Mouse (Mus musculus) megakaryocyte, embryonic 14.5 days (primary cell): ENCODE measurements around the gene Tbcd. TPM values are rescaled to one million over a fixed set of nuclear protein-coding genes. Genes with fewer than 3 reads are reported as not detected.

Experiments
- H3K27me3 ChIP-seq: replicated peaks from 2 replicates; pipeline ENCODE3; 2012; ENCODE audit warnings: inconsistent platforms
- H3K36me3 ChIP-seq: replicated peaks from 2 replicates; pipeline ENCODE3; 2012; ENCODE audit warnings: low read length, inconsistent platforms, mixed read lengths
- H3K4me1 ChIP-seq: 2 replicates; pipeline ENCODE4 v1.6.1; 2012; ENCODE audit warnings: inconsistent platforms
- H3K4me3 ChIP-seq: replicated peaks from 2 replicates; pipeline ENCODE3; 2012; ENCODE audit warnings: moderate library complexity, mild to moderate bottlenecking, inconsistent platforms
- H3K9me3 ChIP-seq: 2 replicates; pipeline ENCODE4 v1.6.1; 2012; ENCODE audit warnings: inconsistent platforms
- FLI1 ChIP-seq: IDR thresholded peaks from 2 replicates; pipeline ENCODE4 v1.6.1; 2012; ENCODE audit warnings: low read length, inconsistent platforms, mixed read lengths
- GATA1 ChIP-seq: IDR thresholded peaks from 3 replicates; pipeline ENCODE4 v1.6.1; 2012; ENCODE audit warnings: mixed read lengths, low read length, inconsistent platforms, borderline replicate concordance
- polyA plus RNA-seq: library from polyadenylated mRNA; stranded (reverse); fragments of >175 nt; gene quantifications from 2 replicates; pipeline ENCODE4 v1.2.3, GENCODE M21; 2012; ENCODE audit warnings: low replicate concordance; ENCODE audit not compliant: insufficient read depth

Gene Tbcd
- polyA plus RNA-seq, 1 experiment, result 3.3 TPM

- Histone ChIP-seq H3K4me3 (no peak overlapping the region), H3K9me3 (no peaks in the 10 kb centered on the region), H3K27me3 (peaks cover 4% of the 10 kb centered on the region), H3K36me3 (peaks cover 28% of the 10 kb centered on the region), H3K4me1 (peaks cover 36% of the 10 kb centered on the region)
- no peak for TF ChIP-seq FLI1
- no peak for TF ChIP-seq GATA1
Measured at GRCm38 (mm10) chr11:121433397-121433796, 18.4 kb upstream of the Tbcd start.

- H3K27me3 ChIP-seq, result peaks cover 4% of the 10 kb centered on the region
- H3K4me1 ChIP-seq, result peaks cover 46% of the 10 kb centered on the region
Measured at GRCm38 (mm10) chr11:121434156-121435155, 17.3 kb upstream of the Tbcd start, which contains the start of gene Fn3k. Fn3k (plus strand) TSS chr11:121434913.

GRCm38 (mm10) chr11:121437236-121437635 lies 14.5 kb upstream of the Tbcd start:
- H3K4me1 ChIP-seq, result peaks cover 58% of the 10 kb centered on the region
- no peaks in the 10 kb centered on the region for H3K36me3 ChIP-seq
- TF ChIP-seq FLI1 (no peak), GATA1 (no peak)
- H3K27me3 ChIP-seq, result peaks cover 7% of the 10 kb centered on the region
- no peaks in the 10 kb centered on the region for H3K9me3 ChIP-seq
- H3K4me3 ChIP-seq, result no peak overlapping the region

More at GRCm38 (mm10) chr11:121434156-121435155, 17.3 kb upstream of the Tbcd start, which contains the start of gene Fn3k:
- no peak for TF ChIP-seq GATA1
- TF ChIP-seq FLI1, result no peak
- Histone ChIP-seq H3K4me3 (peak within 1 kb of the TSS; percentile 92), H3K9me3 (no peaks in the 10 kb centered on the region), H3K36me3 (peaks cover 17% of the 10 kb centered on the region)

- Histone ChIP-seq H3K4me1 (peaks cover 41% of the 10 kb centered on the region), H3K4me3 (no peak overlapping the region), H3K36me3 (no peaks in the 10 kb centered on the region), H3K9me3 (no peaks in the 10 kb centered on the region), H3K27me3 (peaks cover 14% of the 10 kb centered on the region)
- TF ChIP-seq GATA1 (no peak), FLI1 (no peak)
Measured at GRCm38 (mm10) chr11:121439686-121440292, 12.0 kb upstream of the Tbcd start.

- Histone ChIP-seq H3K4me1 (peaks cover 37% of the 10 kb centered on the region), H3K9me3 (no peaks in the 10 kb centered on the region), H3K36me3 (no peaks in the 10 kb centered on the region), H3K27me3 (peaks cover 14% of the 10 kb centered on the region), H3K4me3 (no peak overlapping the region)
- TF ChIP-seq FLI1 (no peak), GATA1 (no peak)
Measured at GRCm38 (mm10) chr11:121441653-121442052, 10.1 kb upstream of the Tbcd start.

GRCm38 (mm10) chr11:121442076-121442475 lies 9.7 kb upstream of the Tbcd start:
- Histone ChIP-seq H3K36me3 (no peaks in the 10 kb centered on the region), H3K27me3 (peaks cover 11% of the 10 kb centered on the region), H3K4me1 (peaks cover 37% of the 10 kb centered on the region), H3K9me3 (no peaks in the 10 kb centered on the region), H3K4me3 (no peak overlapping the region)
- TF ChIP-seq FLI1, result no peak
- no peak for TF ChIP-seq GATA1

- Histone ChIP-seq H3K27me3 (no peaks in the 10 kb centered on the region), H3K36me3 (peaks cover 16% of the 10 kb centered on the region), H3K9me3 (no peaks in the 10 kb centered on the region), H3K4me3 (peak overlapping the region; percentile 97), H3K4me1 (peaks cover 48% of the 10 kb centered on the region)
- no peak for TF ChIP-seq GATA1
- TF ChIP-seq FLI1, result no peak
Measured at GRCm38 (mm10) chr11:121451216-121451726, 478 bp upstream of the Tbcd start.

- no peak overlapping the region for H3K4me3 ChIP-seq
- peaks cover 76% of the 10 kb centered on the region for H3K36me3 ChIP-seq
- H3K9me3 ChIP-seq, result no peaks in the 10 kb centered on the region
Measured at GRCm38 (mm10) chr11:121457874-121458273, 6.1 kb downstream of the Tbcd start.

GRCm38 (mm10) chr11:121467408-121467807 lies 15.7 kb downstream of the Tbcd start:
- Histone ChIP-seq H3K27me3 (no peaks in the 10 kb centered on the region), H3K36me3 (peaks cover 87% of the 10 kb centered on the region), H3K9me3 (no peaks in the 10 kb centered on the region)

More at GRCm38 (mm10) chr11:121457874-121458273, 6.1 kb downstream of the Tbcd start:
- H3K27me3 ChIP-seq, result no peaks in the 10 kb centered on the region
- H3K4me1 ChIP-seq, result peaks cover 31% of the 10 kb centered on the region
- TF ChIP-seq GATA1 (no peak), FLI1 (no peak)

GRCm38 (mm10) chr11:121474831-121475230 lies 23.1 kb downstream of the Tbcd start:
- TF ChIP-seq FLI1 (no peak), GATA1 (no peak)
- peaks cover 81% of the 10 kb centered on the region for H3K36me3 ChIP-seq
- H3K9me3 ChIP-seq, result no peaks in the 10 kb centered on the region
- H3K4me3 ChIP-seq, result no peak overlapping the region
- H3K4me1 ChIP-seq, result peaks cover 53% of the 10 kb centered on the region
- no peaks in the 10 kb centered on the region for H3K27me3 ChIP-seq

More at GRCm38 (mm10) chr11:121467408-121467807, 15.7 kb downstream of the Tbcd start:
- no peak for TF ChIP-seq GATA1
- no peak for TF ChIP-seq FLI1
- Histone ChIP-seq H3K4me3 (no peak overlapping the region), H3K4me1 (peaks cover 14% of the 10 kb centered on the region)
